Mouse (Mus musculus): ENCODE measurements around the gene Arhgef40.
A peak's percentile ranks its signal among the peaks of the same experiment; 100 is the strongest.

Arhgef40 gene

GRCm38 (mm10) chr14:51984247-51985231 lies at the start of gene Arhgef40:
Gene Arhgef40, plus strand, starts transcription at chr14:51984719.
- peak; percentile 85 for DNase-seq (ENCODE audit: extremely low spot score, low spot score)

GRCm38 (mm10) chr14:51939005-51939404 lies 45.5 kb upstream of the Arhgef40 start:
- DNase-seq (ENCODE audit: extremely low spot score, low spot score): no peak

- no peak for DNase-seq (ENCODE audit: extremely low spot score, low spot score)
Measured at GRCm38 (mm10) chr14:51940944-51941560, 43.5 kb upstream of the Arhgef40 start.

GRCm38 (mm10) chr14:51941577-51941976 lies 42.9 kb upstream of the Arhgef40 start:
- no peak for DNase-seq (ENCODE audit: extremely low spot score, low spot score)

- DNase-seq (ENCODE audit: extremely low spot score, low spot score): no peak
Measured at GRCm38 (mm10) chr14:51942236-51942635, 42.3 kb upstream of the Arhgef40 start.

GRCm38 (mm10) chr14:51943336-51943735 lies 41.2 kb upstream of the Arhgef40 start:
- DNase-seq (ENCODE audit: extremely low spot score, low spot score): no peak

GRCm38 (mm10) chr14:51960316-51960715 lies 24.2 kb upstream of the Arhgef40 start:
- DNase-seq (ENCODE audit: extremely low spot score, low spot score): no peak

GRCm38 (mm10) chr14:51967400-51967799 lies 17.1 kb upstream of the Arhgef40 start:
- DNase-seq (ENCODE audit: extremely low spot score, low spot score): no peak

- no peak for DNase-seq (ENCODE audit: extremely low spot score, low spot score)
Measured at GRCm38 (mm10) chr14:51979252-51979651, 5.3 kb upstream of the Arhgef40 start.

GRCm38 (mm10) chr14:51983251-51983650 lies 1.3 kb upstream of the Arhgef40 start:
- DNase-seq (ENCODE audit: extremely low spot score, low spot score): no peak

- DNase-seq (ENCODE audit: extremely low spot score, low spot score): no peak
Measured at GRCm38 (mm10) chr14:51983855-51984246, 668 bp upstream of the Arhgef40 start.

- DNase-seq (ENCODE audit: extremely low spot score, low spot score): peak; percentile 79
Measured at GRCm38 (mm10) chr14:51985301-51986152, 1.0 kb downstream of the Arhgef40 start.

GRCm38 (mm10) chr14:51986153-51986505 lies 1.6 kb downstream of the Arhgef40 start:
- DNase-seq (ENCODE audit: extremely low spot score, low spot score): no peak

GRCm38 (mm10) chr14:51987177-51987576 lies 2.7 kb downstream of the Arhgef40 start:
- no peak for DNase-seq (ENCODE audit: extremely low spot score, low spot score)

- no peak for DNase-seq (ENCODE audit: extremely low spot score, low spot score)
Measured at GRCm38 (mm10) chr14:51988731-51989130, 4.2 kb downstream of the Arhgef40 start.

- no peak for DNase-seq (ENCODE audit: extremely low spot score, low spot score)
Measured at GRCm38 (mm10) chr14:51989461-51989970, 5.0 kb downstream of the Arhgef40 start.

GRCm38 (mm10) chr14:51994453-51994852 lies 9.9 kb downstream of the Arhgef40 start:
- DNase-seq (ENCODE audit: extremely low spot score, low spot score): no peak

GRCm38 (mm10) chr14:51995219-51995871 lies 10.8 kb downstream of the Arhgef40 start:
- no peak for DNase-seq (ENCODE audit: extremely low spot score, low spot score)

GRCm38 (mm10) chr14:51996231-51996841 lies 11.8 kb downstream of the Arhgef40 start:
- no peak for DNase-seq (ENCODE audit: extremely low spot score, low spot score)

GRCm38 (mm10) chr14:51996866-51997265 lies 12.3 kb downstream of the Arhgef40 start:
- no peak for DNase-seq (ENCODE audit: extremely low spot score, low spot score)
